Mouse (Mus musculus) spleen, postnatal 14 days (tissue): ENCODE measurements around the gene Kiss1r.

ENCODE experiments used
- DNase-seq, 2 experiments: peaks; one replicate each; pipeline ENCODE4 v3.0.0; 2021 to 2022; ENCODE audit warnings: low spot score in 2 of 2

The Kiss1r gene

DNA sequence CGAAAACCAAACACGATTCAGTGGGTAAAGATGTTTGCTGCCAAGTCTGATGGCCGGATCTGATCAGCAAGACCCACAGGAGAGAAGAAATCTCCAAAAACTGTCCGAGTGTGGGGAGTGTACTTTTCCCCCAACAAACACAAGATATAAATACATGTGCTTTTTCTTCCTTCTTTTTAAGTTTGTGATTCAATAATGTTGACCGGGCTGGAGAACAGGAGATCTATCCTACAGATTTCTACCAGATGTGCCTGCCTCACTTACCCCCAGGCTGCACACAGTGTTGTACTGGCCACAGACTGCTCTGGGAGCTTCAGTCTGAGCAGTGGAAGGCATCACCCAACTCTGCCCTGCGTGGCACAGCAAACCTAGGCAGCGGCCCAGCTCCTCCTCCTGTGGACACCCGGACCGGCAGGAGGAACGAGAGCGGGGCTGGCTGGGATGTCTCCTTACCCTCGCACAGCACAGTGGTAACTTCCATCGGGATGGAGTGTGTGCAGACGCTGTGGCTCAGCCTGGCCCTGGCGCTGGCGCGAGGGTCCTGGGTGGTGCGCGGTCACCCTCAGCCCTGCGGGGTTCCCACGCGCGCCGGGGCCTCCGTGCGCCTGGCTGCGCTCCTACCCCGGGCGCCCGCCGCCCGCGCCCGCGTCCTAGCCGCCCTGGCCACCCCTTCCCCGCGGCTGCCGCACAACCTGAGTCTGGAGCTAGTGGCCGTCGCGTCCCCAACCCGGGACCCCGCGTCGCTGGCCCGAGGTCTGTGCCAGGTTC, 53.8 kb downstream of the Kiss1r start, which contains the start of gene Grin3b:
Gene Grin3b, plus strand, starts transcription at position 301 of the 768 bp plus-strand sequence.
- DNase-seq = no peak

DNA sequence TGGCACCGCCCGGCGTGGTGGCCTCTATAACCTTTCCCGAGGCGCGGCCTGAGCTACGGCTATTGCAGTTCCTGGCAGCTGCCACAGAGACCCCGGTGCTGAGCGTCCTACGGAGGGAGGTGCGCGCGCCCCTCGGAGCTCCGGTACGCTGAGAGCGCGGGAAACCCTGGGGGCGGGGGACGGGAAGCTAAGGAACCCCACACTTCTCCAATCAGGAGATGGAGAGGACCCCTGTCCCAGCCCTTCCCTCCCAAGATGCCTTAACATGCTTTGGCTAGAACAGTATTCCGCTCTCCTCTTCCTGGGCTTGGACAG, 54.4 kb downstream of the Kiss1r start:
- DNase-seq = no peak
